Mouse (Mus musculus) inflammation-experienced regulatory T-cells (primary cell): Measurements from ENCODE around the gene Sqstm1. TPM values are rescaled to one million over a fixed set of nuclear protein-coding genes. Genes with fewer than 3 reads are reported as not detected.

Source experiments
- polyA plus RNA-seq, 2 experiments: library from polyadenylated mRNA; unstranded; fragments of 100-300 nt; shearing (Covaris generic); gene quantifications; one replicate each; pipeline ENCODE4 v1.2.1; 2017

Gene Sqstm1
- 100 to 1,000 TPM; 381 TPM for polyA plus RNA-seq

GRCm38 (mm10) chr11:50210505-50211151, at the start of gene Sqstm1, which contains the start of gene Mgat4b:
Gene Sqstm1, minus strand, starts transcription at chr11:50210827.
Gene Mgat4b, plus strand, starts transcription at chr11:50210890.

GRCm38 (mm10) chr11:50238324-50238723, 27.7 kb upstream of the Sqstm1 start, which contains the start of gene Ltc4s:
Gene Ltc4s, minus strand, starts transcription at chr11:50238616.

GRCm38 (mm10) chr11:50174111-50174729, 36.4 kb downstream of the Sqstm1 start, which contains the start of gene Mrnip:
Gene Mrnip, plus strand, starts transcription at chr11:50174444.

Other genes with a start within 250 kb of the Sqstm1 start
- gene Rnf130, start 185.5 kb downstream of the Sqstm1 start, polyA plus RNA-seq, result 10 to 100 TPM; 27.9 to 62.1 TPM
- gene Tbc1d9b, start 79.4 kb downstream of the Sqstm1 start, polyA plus RNA-seq, result 10 to 100 TPM; 64.3 to 82.5 TPM
- gene Mrnip, start 36.4 kb downstream of the Sqstm1 start, polyA plus RNA-seq, result 1 to 10 TPM; 4.5 to 5.0 TPM
- gene Mgat4b, start 63 bp upstream of the Sqstm1 start, polyA plus RNA-seq, result 10 to 100 TPM; 18.8 to 23.6 TPM
- gene Ltc4s, start 27.8 kb upstream of the Sqstm1 start, polyA plus RNA-seq, result 1 to 10 TPM in 1 of 2 experiments, under 1 TPM in 1; 0.64 to 3.0 TPM
- 1 to 10 TPM; 3.3 to 3.8 TPM for gene Maml1, start 81.5 kb upstream of the Sqstm1 start, polyA plus RNA-seq
- gene Canx, start 114.8 kb upstream of the Sqstm1 start, polyA plus RNA-seq, result 100 to 1,000 TPM; 158 to 185 TPM
- under 1 TPM; 0.46 to 0.55 TPM for gene Cby3, start 143.6 kb upstream of the Sqstm1 start, polyA plus RNA-seq
- gene Hnrnph1, start 166.2 kb upstream of the Sqstm1 start, polyA plus RNA-seq, result 100 to 1,000 TPM; 206 to 237 TPM
- 10 to 100 TPM; 33.3 to 36.2 TPM for gene Rufy1, start 220.3 kb upstream of the Sqstm1 start, polyA plus RNA-seq